Mouse (Mus musculus): ENCODE data around the gene Ndufb2.

Gene Ndufb2

DNA sequence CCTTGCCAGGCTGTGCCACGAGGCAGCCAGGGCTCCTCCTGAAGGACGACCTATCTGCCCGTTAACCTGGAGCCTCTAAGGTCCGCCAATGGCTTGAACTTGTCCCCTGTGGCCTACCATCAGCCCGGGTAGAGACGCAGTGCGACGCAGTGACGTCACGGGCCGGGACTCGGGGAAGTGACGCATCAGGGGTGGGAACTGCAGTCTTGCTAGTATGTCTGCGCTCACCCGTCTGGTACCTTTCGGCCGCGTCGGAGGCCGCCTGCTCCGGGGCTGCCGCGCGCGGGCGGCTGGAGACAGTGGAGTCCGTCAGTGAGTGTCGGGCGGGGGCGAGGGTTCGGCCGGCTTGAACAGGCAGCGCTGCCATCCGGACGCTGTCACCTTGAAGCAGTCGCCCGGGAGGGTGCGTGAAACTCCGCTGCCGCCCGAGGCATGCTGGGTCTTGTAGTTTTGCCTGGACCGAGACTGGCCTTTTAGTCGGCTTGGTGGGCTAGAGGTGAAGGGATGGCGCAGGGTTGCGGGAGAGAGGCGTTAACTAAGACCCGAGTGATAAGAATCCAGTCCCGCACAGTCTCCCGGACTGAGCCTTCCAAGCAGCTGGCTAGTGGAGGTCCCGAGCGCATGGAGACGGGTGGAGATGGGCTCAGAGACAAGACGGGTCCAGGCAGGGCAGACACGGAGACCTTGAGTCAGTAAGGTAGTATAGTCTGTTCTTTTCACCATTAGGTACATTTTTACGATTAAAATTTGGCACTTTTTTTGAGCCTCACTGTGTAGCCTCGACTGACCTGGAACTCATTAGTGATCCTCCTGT lies at the start of gene Ndufb2:
Ndufb2 (plus strand) TSS at position 174 of the 814 bp plus-strand sequence.
- peak; percentile 99 for ATAC-seq (ENCODE audit: insufficient number of reproducible peaks, low FRiP score, low TSS enrichment)

DNA sequence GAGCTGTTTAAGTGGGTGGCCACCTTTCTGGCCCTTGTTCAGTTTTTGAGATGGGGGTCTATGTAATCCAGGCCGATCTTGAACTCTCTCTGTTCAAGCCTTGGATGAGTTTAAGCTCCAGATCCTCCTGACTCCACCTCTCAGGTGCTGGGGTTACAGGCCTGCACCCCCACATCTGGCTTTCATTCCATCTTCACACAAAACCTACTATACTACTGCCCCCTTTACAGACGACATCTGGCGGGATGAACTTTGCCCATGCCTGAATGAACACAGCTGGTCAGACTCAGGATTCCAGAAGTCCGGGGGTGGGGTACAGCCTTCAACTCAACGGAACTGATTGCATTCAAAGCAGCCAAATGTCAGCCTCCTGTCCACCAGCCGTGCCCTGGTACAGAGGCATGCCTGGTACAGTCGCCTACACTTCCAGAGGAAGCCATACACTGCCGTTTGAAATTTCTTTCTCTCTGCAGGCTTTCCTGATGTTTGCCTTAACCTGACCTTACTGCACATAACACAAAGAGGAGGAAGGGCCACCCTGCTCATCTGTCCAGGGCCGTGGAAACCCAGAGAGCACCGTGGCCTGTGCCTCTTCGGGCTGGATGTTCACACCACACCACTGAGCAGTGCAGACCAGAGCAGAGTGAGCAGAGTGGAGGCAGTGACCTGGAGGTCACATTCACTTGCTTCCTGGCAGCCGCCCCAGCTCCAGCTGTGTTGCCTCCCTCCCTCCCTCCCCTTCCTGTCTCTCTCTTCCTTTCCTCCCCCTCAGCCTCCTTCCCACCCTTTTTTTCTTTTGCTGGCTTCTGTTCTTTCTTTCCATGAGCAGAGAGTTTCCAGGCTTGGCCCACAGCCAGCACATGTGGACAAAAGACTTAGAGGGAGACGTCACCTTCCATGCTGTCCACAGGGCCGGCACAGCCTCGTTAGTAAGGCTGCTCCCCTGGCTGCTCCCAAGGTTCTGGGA lies 49.5 kb upstream of the Ndufb2 start:
- ATAC-seq (ENCODE audit: insufficient number of reproducible peaks, low FRiP score, low TSS enrichment), result no peak

- no peak for ATAC-seq (ENCODE audit: insufficient number of reproducible peaks, low FRiP score, low TSS enrichment)
These were observed 48.5 kb upstream of the Ndufb2 start for GRCm38 (mm10) chr6:39543769-39544420.

DNA sequence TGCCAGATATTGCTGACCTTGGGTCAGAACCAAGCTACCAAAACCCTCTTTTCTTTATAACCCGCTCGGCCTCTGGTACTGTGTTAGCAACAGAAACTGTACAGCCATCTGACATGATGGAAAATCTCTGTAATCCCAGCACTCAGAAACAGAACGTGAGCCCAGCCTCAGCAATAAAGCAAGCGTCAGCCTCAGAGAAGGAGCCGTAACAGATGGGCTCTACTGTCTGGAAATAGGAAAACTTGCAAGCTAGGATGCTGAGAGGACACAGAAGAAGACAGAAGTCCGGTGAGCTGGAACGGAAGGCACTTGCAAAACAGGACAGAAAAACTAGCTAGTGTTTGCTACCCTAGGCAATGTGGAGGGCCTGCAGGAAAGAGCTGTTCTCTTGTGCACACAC lies 46.9 kb upstream of the Ndufb2 start:
- no peak for ATAC-seq (ENCODE audit: insufficient number of reproducible peaks, low FRiP score, low TSS enrichment)

GRCm38 (mm10) chr6:39548030-39548429 lies 44.3 kb upstream of the Ndufb2 start:
- ATAC-seq (ENCODE audit: insufficient number of reproducible peaks, low FRiP score, low TSS enrichment), result no peak

DNA sequence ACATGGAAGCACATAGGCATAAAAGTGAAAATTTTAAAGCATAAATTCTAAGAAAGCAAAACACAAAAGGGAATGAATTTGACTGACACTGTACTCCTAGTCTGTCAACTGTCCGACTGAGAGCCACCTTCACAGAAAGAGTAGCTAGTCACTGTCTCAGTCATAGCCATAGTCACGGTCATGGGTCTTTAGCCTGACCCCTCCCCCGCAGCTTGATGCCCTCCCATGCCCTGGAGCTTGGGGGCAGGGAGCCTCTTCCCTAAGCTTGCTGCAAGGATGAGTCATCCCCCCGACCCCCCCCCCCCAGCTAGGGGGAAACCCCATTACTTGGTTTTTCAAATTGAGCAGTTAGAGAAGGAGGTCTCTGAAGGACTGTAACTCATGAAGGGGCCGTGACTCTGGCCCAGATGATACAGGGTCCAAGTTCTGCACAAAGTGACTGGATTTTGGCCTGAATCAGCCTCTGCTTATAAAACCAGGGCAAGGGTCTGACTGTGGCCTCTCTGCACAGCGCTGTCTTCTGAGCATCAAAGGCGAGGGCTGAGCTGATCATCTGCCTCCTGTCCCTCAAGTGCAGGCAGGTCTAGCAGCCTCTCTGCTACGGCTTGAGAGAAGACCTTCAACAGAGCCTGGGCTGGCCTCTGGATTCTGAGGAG lies 40.3 kb upstream of the Ndufb2 start:
- no peak for ATAC-seq (ENCODE audit: insufficient number of reproducible peaks, low FRiP score, low TSS enrichment)

- no peak for ATAC-seq (ENCODE audit: insufficient number of reproducible peaks, low FRiP score, low TSS enrichment)
These were observed 37.3 kb upstream of the Ndufb2 start for GRCm38 (mm10) chr6:39554888-39555647.

DNA sequence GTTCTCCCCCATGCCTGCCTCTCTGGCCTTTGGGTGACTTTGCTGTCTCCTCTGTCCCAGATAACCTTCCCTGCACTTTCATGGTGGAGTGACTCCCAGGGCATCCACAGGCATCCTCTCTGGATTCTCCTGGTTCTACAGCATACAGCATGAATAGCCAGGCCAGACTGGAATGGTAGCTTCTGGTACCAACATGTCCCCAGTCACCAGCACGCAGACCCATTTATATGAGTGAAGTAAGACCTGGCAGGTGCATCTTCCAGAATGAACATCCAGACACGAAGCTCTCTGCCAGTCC lies 36.8 kb upstream of the Ndufb2 start:
- no peak for ATAC-seq (ENCODE audit: insufficient number of reproducible peaks, low FRiP score, low TSS enrichment)

GRCm38 (mm10) chr6:39556900-39557659 lies 35.3 kb upstream of the Ndufb2 start:
- peak; percentile 43; the same call in 1 of the 2 replicates for ATAC-seq (ENCODE audit: insufficient number of reproducible peaks, low FRiP score, low TSS enrichment)

- ATAC-seq (ENCODE audit: insufficient number of reproducible peaks, low FRiP score, low TSS enrichment), result peak; percentile 34; the same call in 1 of the 2 replicates
These were observed 34.6 kb upstream of the Ndufb2 start, which contains the start of gene Dennd2a for GRCm38 (mm10) chr6:39557723-39558261. Gene Dennd2a, minus strand, starts transcription at chr6:39557867.

DNA sequence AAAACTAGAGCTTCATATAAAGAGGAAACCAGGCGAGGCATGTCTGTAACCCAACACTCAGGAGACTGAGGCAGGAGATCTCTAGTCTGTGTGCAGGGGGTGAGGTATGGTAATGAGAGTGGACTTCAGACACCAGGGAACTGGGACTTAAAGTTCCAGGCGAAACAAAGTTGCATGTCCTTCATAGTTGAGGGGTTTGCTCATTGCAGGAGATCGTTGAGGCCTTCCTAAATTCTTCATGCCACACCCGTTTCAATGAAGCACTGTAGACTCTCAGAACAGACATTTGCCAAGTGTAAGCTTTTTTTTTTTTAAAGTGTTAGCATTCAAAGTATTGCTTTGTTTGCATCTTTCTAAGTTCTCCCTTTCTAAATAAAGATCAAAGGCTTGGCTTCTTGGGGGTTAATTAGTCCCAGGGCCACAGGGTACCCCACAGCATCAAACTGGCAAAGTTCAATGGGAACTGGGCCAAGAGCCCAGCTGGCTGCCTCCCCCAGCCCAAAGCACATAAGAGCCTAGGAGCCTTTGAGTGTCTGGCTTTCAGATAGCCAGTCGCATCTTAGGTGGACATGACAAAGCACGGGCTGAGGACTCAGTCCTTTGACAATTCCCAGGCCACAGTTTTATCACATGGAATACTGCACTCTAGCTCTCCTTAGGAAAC lies 33.0 kb upstream of the Ndufb2 start:
- ATAC-seq (ENCODE audit: insufficient number of reproducible peaks, low FRiP score, low TSS enrichment), result no peak

- ATAC-seq (ENCODE audit: insufficient number of reproducible peaks, low FRiP score, low TSS enrichment), result peak; percentile 89
These were observed 30.0 kb upstream of the Ndufb2 start for GRCm38 (mm10) chr6:39562166-39563015.

DNA sequence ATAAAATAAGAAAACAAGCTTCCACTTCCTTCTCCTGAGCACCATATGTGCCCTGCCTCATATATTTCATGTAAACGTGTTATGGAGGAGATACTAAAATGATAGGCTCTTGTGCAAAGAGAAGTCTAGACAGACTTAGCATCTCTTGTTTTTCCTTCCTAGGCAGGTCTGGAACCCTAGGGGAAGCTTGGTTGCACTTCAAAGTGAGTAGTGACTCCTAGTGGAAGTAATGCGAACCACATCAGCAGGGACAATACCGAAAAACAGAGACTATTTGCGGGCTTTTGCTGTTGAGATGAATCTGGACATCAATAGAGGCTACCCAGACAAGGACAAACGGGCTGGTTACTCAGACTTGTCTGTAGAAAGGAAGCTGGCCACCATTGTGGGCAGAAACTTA lies 24.8 kb upstream of the Ndufb2 start:
- no peak for ATAC-seq (ENCODE audit: insufficient number of reproducible peaks, low FRiP score, low TSS enrichment)

DNA sequence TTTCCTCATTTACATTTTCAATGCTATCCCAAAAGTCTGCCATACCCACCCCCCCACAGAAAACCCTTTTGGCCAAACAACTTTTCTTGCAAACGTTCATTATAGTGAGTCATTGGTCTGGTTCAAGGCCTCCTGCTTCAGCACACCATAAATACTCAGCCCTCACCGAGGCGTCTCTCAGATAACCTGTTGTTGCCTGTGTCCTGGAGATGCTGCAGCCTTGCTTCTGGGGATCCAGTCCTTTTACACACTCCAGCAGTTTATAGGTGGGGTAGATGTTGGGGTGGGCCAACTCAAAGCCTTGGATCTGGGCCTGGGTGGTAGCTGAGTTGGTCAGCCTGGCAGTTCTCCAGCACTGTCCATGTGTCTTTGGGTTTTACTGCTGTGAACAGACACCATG lies 21.9 kb upstream of the Ndufb2 start:
- ATAC-seq (ENCODE audit: insufficient number of reproducible peaks, low FRiP score, low TSS enrichment), result no peak

GRCm38 (mm10) chr6:39573791-39574554 lies 18.4 kb upstream of the Ndufb2 start, which contains the start of gene Adck2:
Gene Adck2, plus strand, starts transcription at chr6:39573873.
- peak; percentile 99 for ATAC-seq (ENCODE audit: insufficient number of reproducible peaks, low FRiP score, low TSS enrichment)

GRCm38 (mm10) chr6:39574555-39574869 lies 17.9 kb upstream of the Ndufb2 start:
- ATAC-seq (ENCODE audit: insufficient number of reproducible peaks, low FRiP score, low TSS enrichment), result peak; percentile 32; the same call in 1 of the 2 replicates

All from cerebellum, adult (tissue).